23 mouse cellular contexts compared by ENCODE assay signal in the genomic region with DNA sequence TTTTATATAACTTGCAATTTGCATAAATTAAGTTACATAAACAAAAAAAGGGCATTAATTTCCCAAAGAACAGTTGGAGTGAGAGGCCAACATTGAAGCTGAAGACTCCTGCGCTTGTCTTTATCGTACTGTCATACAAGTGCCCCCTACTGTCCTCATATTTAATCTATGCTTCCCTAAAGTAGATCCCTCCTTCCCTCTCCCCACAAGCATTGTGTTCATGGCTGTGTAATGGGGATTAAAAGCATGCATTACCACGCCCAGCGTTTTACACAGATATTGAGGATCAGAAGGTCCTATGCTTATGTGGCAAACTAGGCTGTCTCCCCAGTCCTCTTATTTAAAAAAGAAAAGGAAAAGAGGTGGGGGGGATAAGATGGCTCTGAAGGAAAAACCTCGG. TPM values are rescaled to one million over a fixed set of nuclear protein-coding genes. Genes with fewer than 3 reads are reported as not detected.
DNase-seq lines count a peak whose midpoint lies in the region; ATAC-seq and TF ChIP-seq lines count a peak whose summit lies in the region.
"Had no signal": no experiment of that assay in that cellular context is flagged by ENCODE, and none has a peak within 500 bp of the region (broad histone marks: within the 10 kb centered on the region; RNA-seq: fewer than 3 reads in every experiment).

No protein-coding gene starts in this region.

- no peak for TF ChIP-seq EP300 in lung, postnatal 0 days (IDR thresholded peaks at IDR 0.05)
- no peak for TF ChIP-seq EP300 in stomach, postnatal 0 days (optimal IDR thresholded peaks at IDR 0.05)

- H3K9me3 ChIP-seq in embryonic facial prominence, embryonic 14.5 days (ENCODE audit: control insufficient read depth, low read length), result no peaks in the 10 kb centered on the region
- no peaks in the 10 kb centered on the region for H3K9me3 ChIP-seq in embryonic facial prominence, embryonic 10.5 days
- no peaks in the 10 kb centered on the region for H3K9me3 ChIP-seq in kidney, postnatal 0 days (replicated peaks; ENCODE audit: low read length)
- H3K9me3 ChIP-seq in lung, postnatal 0 days (ENCODE audit: low read length), result no peaks in the 10 kb centered on the region
- H3K9me3 ChIP-seq in stomach, postnatal 0 days (ENCODE audit: control insufficient read depth, low read length), result no peaks in the 10 kb centered on the region
- H3K9me3 ChIP-seq: heart, embryonic 10.5 days; hindbrain, embryonic 10.5 days; limb, embryonic 10.5 days had no signal

- H3K9ac ChIP-seq in embryonic facial prominence, embryonic 14.5 days (ENCODE audit: low read depth, low read length), result no peak overlapping the region
- H3K9ac ChIP-seq in kidney, postnatal 0 days (ENCODE audit: low read depth, low read length), result no peak overlapping the region
- H3K9ac ChIP-seq in lung, postnatal 0 days (replicated peaks; ENCODE audit: low read depth), result no peak overlapping the region
- no peak overlapping the region for H3K9ac ChIP-seq in stomach, postnatal 0 days (ENCODE audit: low read length)

- no peak overlapping the region for H3K27ac ChIP-seq in embryonic facial prominence, embryonic 14.5 days (replicated peaks; ENCODE audit: low read depth, low read length)
- H3K27ac ChIP-seq in embryonic facial prominence, embryonic 10.5 days (replicated peaks), result no peak overlapping the region
- H3K27ac ChIP-seq in kidney, postnatal 0 days, result no peak overlapping the region
- no peak overlapping the region for H3K27ac ChIP-seq in lung, postnatal 0 days (ENCODE audit: low read length)
- no peak overlapping the region for H3K27ac ChIP-seq in stomach, postnatal 0 days (replicated peaks)
- H3K27ac ChIP-seq: heart, embryonic 10.5 days; hindbrain, embryonic 10.5 days; limb, embryonic 10.5 days; macrophage had no signal

- no peaks in the 10 kb centered on the region for H3K27me3 ChIP-seq in embryonic facial prominence, embryonic 14.5 days (replicated peaks; ENCODE audit: control insufficient read depth, insufficient read depth, low read length)
- no peaks in the 10 kb centered on the region for H3K27me3 ChIP-seq in embryonic facial prominence, embryonic 10.5 days (replicated peaks; ENCODE audit: low read depth, poor library complexity, severe bottlenecking)
- H3K27me3 ChIP-seq in kidney, postnatal 0 days (ENCODE audit: insufficient read depth, low read length), result no peaks in the 10 kb centered on the region
- H3K27me3 ChIP-seq in lung, postnatal 0 days (replicated peaks; ENCODE audit: insufficient read depth, low read length), result no peaks in the 10 kb centered on the region
- no peaks in the 10 kb centered on the region for H3K27me3 ChIP-seq in stomach, postnatal 0 days (ENCODE audit: control insufficient read depth, insufficient read depth, low read length)

- DNase-seq in embryonic facial prominence, embryonic 14.5 days (ENCODE audit: low spot score), result peak; percentile 53
- no peak for DNase-seq in embryonic facial prominence, embryonic 10.5 days (ENCODE audit: low spot score)
- DNase-seq in kidney, postnatal 0 days (ENCODE audit: low spot score), result peak; percentile 47
- no peak for DNase-seq in kidney, postnatal 36 days
- peak; percentile 67 for DNase-seq in lung, postnatal 0 days (ENCODE audit: low spot score)
- no peak for DNase-seq in lung, adult 2 months
- DNase-seq in stomach, postnatal 0 days (ENCODE audit: low spot score), result no peak
- DNase-seq in c-Kit-positive CD71-positive TER-119-positive erythroid progenitor cells, embryonic 14.5 days (ENCODE audit: low spot score), result no peak
- DNase-seq: adrenal gland, adult 8-10 months; cerebellum, adult 2 months; cerebellum, postnatal 36 days; kidney, postnatal 4 days; layer of hippocampus, adult 9-11 months; thymus, adult 2 months; thymus, postnatal 4 days had no signal

- no peak overlapping the region for H3K4me3 ChIP-seq in embryonic facial prominence, embryonic 14.5 days (ENCODE audit: low read depth, low read length)
- no peak overlapping the region for H3K4me3 ChIP-seq in embryonic facial prominence, embryonic 10.5 days
- H3K4me3 ChIP-seq in kidney, postnatal 0 days (replicated peaks; ENCODE audit: low read depth, low read length), result no peak overlapping the region
- no peak overlapping the region for H3K4me3 ChIP-seq in lung, postnatal 0 days (ENCODE audit: low read depth, low read length)
- no peak overlapping the region for H3K4me3 ChIP-seq in lung, adult 2 months (replicated peaks; ENCODE audit: extremely low read depth, low read depth, low read length)
- H3K4me3 ChIP-seq in stomach, postnatal 0 days (ENCODE audit: low read depth, low read length), result no peak overlapping the region
- H3K4me3 ChIP-seq: heart, embryonic 10.5 days; hindbrain, embryonic 10.5 days; limb, embryonic 10.5 days had no signal

- peak; percentile 37; the same call in 1 of the 2 replicates for TF ChIP-seq CTCF in kidney, postnatal 0 days (IDR thresholded peaks at IDR 0.05; ENCODE audit: low read depth)
- TF ChIP-seq CTCF in lung, postnatal 0 days (IDR thresholded peaks at IDR 0.05), result peak; percentile 55
- TF ChIP-seq CTCF in lung, adult 2 months (IDR thresholded peaks at IDR 0.05; ENCODE audit: insufficient read depth, low read length), result no peak
- peak; percentile 44 for TF ChIP-seq CTCF in stomach, postnatal 0 days (IDR thresholded peaks at IDR 0.05; ENCODE audit: low read depth)

- H3K4me1 ChIP-seq in embryonic facial prominence, embryonic 14.5 days (ENCODE audit: control insufficient read depth, insufficient read depth, low read length), result peaks cover 11% of the 10 kb centered on the region
- H3K4me1 ChIP-seq in embryonic facial prominence, embryonic 10.5 days, result peaks cover 19% of the 10 kb centered on the region
- H3K4me1 ChIP-seq in kidney, postnatal 0 days (replicated peaks; ENCODE audit: insufficient read depth, low read length), result peaks cover 21% of the 10 kb centered on the region
- peaks cover 25% of the 10 kb centered on the region; the same call in 1 of the 2 replicates for H3K4me1 ChIP-seq in lung, postnatal 0 days (ENCODE audit: insufficient read depth, low read depth, low read length)
- H3K4me1 ChIP-seq in lung, adult 2 months (ENCODE audit: control insufficient read depth, insufficient read depth, low read length), result peaks cover 36% of the 10 kb centered on the region
- peaks cover 10% of the 10 kb centered on the region; the same call in 1 of the 2 replicates for H3K4me1 ChIP-seq in stomach, postnatal 0 days (replicated peaks; ENCODE audit: control insufficient read depth, insufficient read depth)

- 72% methylated on average over 5 of the region's 5 CpGs for WGBS in embryonic facial prominence, embryonic 14.5 days
- WGBS in embryonic facial prominence, embryonic 10.5 days, result 82% methylated on average over 5 of the region's 5 CpGs
- 72% methylated on average over 5 of the region's 5 CpGs for WGBS in kidney, postnatal 0 days
- 64% methylated on average over 5 of the region's 5 CpGs for WGBS in lung, postnatal 0 days
- 51% methylated on average over 5 of the region's 5 CpGs for WGBS in lung, adult 2 months
- WGBS in stomach, postnatal 0 days, result 60% methylated on average over 5 of the region's 5 CpGs

- no peak overlapping the region for H3K4me2 ChIP-seq in embryonic facial prominence, embryonic 14.5 days (ENCODE audit: low read depth, low read length)
- H3K4me2 ChIP-seq in kidney, postnatal 0 days (ENCODE audit: low read length), result no peak overlapping the region
- H3K4me2 ChIP-seq in lung, postnatal 0 days (replicated peaks; ENCODE audit: low read depth, low read length), result no peak overlapping the region
- no peak overlapping the region for H3K4me2 ChIP-seq in stomach, postnatal 0 days (replicated peaks; ENCODE audit: low read depth)

- ATAC-seq in embryonic facial prominence, embryonic 14.5 days (ENCODE audit: low read depth), result no peak
- no peak for ATAC-seq in kidney, postnatal 0 days (replicated peaks; ENCODE audit: low FRiP score, low read depth)
- ATAC-seq in lung, postnatal 0 days, result no peak
- ATAC-seq in stomach, postnatal 0 days (ENCODE audit: low FRiP score, low TSS enrichment), result no peak
- ATAC-seq: activated CD4-positive, CD25-positive, alpha-beta regulatory T cell, adult 4 months; forebrain, embryonic 16.5 days; hindbrain, embryonic 16.5 days; intestine, embryonic 16.5 days had no signal

- no peak for TF ChIP-seq POLR2A in lung, adult 2 months (IDR thresholded peaks at IDR 0.05; ENCODE audit: borderline replicate concordance, extremely low read depth, low read depth, low read length)

- no peaks in the 10 kb centered on the region for H3K36me3 ChIP-seq in embryonic facial prominence, embryonic 14.5 days (ENCODE audit: control insufficient read depth, insufficient read depth, low read length)
- peaks cover 7% of the 10 kb centered on the region for H3K36me3 ChIP-seq in embryonic facial prominence, embryonic 10.5 days (replicated peaks)
- no peaks in the 10 kb centered on the region for H3K36me3 ChIP-seq in kidney, postnatal 0 days (ENCODE audit: insufficient read depth, low read length)
- no peaks in the 10 kb centered on the region for H3K36me3 ChIP-seq in lung, postnatal 0 days (ENCODE audit: insufficient read depth, low read length)
- H3K36me3 ChIP-seq in stomach, postnatal 0 days (ENCODE audit: control insufficient read depth, insufficient read depth, low read length), result no peaks in the 10 kb centered on the region; the same call in 1 of the 2 replicates
- H3K36me3 ChIP-seq: heart, embryonic 10.5 days had no signal

RNA-seq across cellular contexts. Expression of gene Macf1, which starts 56.5 kb away (rescaled TPM):
- polyA plus RNA-seq in embryonic facial prominence, embryonic 14.5 days (2014; fragmentation: Nextera tagmentation; extraction: Ambion mirVana), result 70.5 and 80.5 TPM in 2 replicates
- 46.0 and 47.4 TPM in 2 replicates for polyA plus RNA-seq in embryonic facial prominence, embryonic 10.5 days (2016; fragmentation: Nextera tagmentation; extraction: Ambion mirVana)
- polyA plus RNA-seq in kidney, postnatal 0 days (2015; fragmentation: Nextera tagmentation; extraction: Ambion mirVana), result 33.8 and 36.9 TPM in 2 replicates
- 181 and 221 TPM in 2 replicates for polyA plus RNA-seq in lung, postnatal 0 days (2015; fragmentation: Nextera tagmentation; extraction: Ambion mirVana)
- 216 and 249 TPM in 2 replicates for polyA plus RNA-seq in lung, adult 2 months (2012; rRNA removed)
- 26.6 and 28.9 TPM in 2 replicates for polyA plus RNA-seq in stomach, postnatal 0 days (2015; fragmentation: Nextera tagmentation; extraction: Ambion mirVana)

Comparison
In these comparisons a context has a peak if more than half of its experiments do, and no peak if none do; other contexts are left out.
1. DNase-seq: peak in embryonic facial prominence, embryonic 14.5 days (single experiment), kidney, postnatal 0 days (single experiment) and lung, postnatal 0 days (single experiment); none in embryonic facial prominence, embryonic 10.5 days (single experiment), kidney, postnatal 36 days (0 of 2), lung, adult 2 months (single experiment), stomach, postnatal 0 days (single experiment) and c-Kit-positive CD71-positive TER-119-positive erythroid progenitor cells, embryonic 14.5 days (single experiment).